Mouse (Mus musculus): ENCODE measurements around the gene Dffa. TPM values are rescaled to one million over a fixed set of nuclear protein-coding genes. Genes with fewer than 3 reads are reported as not detected.

Dffa gene
- 19.0 and 27.5 TPM in 2 replicates for polyA plus RNA-seq (2012; rRNA removed)

DNA sequence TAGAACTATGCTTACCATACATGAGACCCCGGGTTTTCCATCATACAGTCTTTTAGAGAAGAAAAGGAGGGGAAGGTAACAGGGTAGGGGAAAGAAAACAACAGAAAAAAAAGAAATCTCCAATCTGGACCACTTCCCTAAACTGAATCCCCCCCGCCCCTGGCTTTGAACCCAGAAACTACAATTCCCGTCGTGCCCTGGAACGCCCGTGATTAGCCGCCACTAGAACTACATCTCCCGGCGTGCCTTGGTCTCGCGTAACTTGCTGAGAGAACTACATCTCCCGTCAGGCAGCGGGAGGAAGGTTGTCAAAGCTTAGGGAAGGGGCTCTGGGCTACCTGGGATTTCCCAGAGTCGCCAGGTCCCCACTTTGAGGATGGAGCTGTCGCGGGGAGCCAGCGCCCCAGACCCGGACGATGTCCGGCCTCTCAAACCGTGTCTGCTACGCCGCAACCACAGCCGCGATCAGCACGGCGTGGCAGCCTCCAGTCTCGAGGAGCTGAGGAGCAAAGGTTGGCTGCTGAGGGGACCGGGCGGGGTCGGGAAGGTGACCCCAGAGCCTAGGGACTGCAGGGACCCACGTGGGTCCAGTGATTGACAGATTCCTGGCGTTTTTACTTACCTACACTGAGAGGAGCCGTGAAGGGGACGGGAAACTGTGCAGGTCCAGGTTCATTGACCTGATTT is at the start of gene Dffa:
Dffa (plus strand) TSS at position 272 of the 687 bp plus-strand sequence.
- whole genome bisulfite sequencing, result 2% methylated on average over 35 of the region's 35 CpGs
- peak; percentile 80 for DNase-seq (ENCODE audit: low read depth, low spot score)

DNA sequence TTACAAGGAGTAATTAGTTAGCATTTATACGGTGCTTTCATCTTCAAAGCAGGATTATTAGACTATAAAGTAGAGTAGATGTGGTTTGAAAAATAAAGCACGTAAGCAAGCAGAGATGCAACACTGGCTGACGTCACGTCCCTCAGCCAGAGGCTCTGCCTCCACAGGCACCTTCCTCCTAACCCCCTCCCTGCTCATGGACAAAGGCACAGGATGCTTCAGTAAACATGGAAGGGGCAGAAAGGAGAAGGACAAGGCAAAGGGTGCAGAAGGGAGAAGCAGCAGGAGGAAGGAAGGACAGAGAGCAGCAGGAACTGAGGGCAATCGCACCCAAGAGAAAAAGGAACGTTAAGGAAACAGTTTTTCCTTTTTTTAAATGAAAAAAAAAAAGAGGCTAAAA is 48.1 kb upstream of the Dffa start:
- 89% methylated on average over 6 of the region's 6 CpGs for WGBS
- no peak for DNase-seq (ENCODE audit: low read depth, low spot score)

DNA sequence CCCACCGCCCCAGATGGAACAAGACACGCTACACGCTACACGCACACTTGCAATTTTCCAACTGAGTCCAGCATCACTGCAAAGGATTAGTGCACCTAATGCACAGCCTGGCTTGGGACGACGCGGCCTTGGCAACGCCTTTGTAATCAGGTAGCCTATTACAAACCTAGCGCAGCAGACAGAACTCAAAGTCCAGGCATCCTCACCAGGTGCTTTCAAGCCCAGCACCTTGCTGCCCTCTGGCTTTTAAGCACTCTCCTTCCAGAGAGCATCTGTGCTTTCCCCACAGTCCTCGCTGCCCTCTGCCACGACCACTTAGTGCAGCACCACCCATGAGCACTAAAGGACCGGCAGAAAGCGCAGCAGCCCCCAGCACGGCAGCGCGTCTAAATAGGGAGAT is 47.0 kb upstream of the Dffa start:
- WGBS, result 58% methylated on average over 16 of the region's 16 CpGs
- DNase-seq (ENCODE audit: low read depth, low spot score), result no peak

DNA sequence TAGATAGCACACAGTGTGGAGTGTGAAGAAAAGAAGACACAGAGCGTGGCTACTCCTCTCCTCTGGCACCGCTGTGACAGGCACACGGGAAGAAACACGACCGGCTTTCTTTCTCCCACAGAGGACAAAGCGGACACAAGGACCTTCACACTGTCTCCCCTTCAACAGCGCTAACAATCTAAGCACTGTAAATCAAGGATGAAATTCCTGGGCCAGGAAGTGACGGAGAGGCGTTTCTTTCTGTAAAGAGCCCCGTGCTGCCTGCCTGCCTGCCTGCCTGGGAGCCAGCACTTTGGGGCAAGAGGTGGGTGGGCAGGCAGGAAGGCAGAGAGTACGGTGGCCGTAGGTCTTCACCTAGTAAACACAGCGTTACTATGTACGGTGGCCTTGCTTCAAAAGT is 46.5 kb upstream of the Dffa start:
- WGBS, result 72% methylated on average over 14 of the region's 14 CpGs
- no peak for DNase-seq (ENCODE audit: low read depth, low spot score)

DNA sequence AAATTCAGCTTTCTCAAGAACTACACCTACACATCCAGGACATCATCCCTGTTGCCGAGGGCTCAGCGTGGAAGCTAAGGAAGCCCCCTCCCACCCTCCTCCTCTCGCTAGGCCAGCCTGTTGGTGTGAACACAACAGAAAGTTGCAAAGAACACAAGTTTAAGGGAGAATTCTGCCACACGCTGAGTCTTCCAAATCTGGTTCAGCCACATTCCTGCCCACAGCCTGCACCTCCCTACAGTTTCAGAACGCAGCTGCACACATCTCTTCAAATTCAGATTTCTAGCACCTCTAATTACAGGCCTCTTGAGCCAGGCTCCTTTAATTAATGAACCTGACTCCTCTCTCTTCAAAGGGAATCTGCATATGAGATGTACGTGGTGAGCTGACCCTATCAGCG is 45.6 kb upstream of the Dffa start:
- DNase-seq (ENCODE audit: low read depth, low spot score), result no peak

DNA sequence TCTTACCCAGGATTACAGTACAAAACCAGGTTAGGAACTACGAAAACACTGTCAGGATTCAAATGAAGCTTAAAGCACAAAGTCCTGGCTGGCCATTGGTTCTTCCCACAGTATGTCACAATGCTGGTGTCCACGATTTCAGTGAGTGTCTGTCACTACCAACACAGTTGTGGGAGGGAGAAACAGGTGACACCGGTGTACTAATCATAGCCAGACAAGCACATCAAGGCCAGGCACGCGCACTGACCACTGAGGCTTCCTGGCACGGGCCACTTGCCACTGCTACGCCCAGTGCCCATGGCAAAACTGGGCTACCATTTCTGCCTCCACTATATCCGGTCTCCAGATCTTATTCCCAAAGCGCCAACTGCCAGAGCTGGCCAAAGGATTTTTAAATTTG is 44.2 kb upstream of the Dffa start:
- DNase-seq (ENCODE audit: low read depth, low spot score), result no peak
- 87% methylated on average over 9 of the region's 9 CpGs for WGBS

More for the DNA sequence above, 45.6 kb upstream of the Dffa start:
- 82% methylated on average over 7 of the region's 7 CpGs for WGBS

DNA sequence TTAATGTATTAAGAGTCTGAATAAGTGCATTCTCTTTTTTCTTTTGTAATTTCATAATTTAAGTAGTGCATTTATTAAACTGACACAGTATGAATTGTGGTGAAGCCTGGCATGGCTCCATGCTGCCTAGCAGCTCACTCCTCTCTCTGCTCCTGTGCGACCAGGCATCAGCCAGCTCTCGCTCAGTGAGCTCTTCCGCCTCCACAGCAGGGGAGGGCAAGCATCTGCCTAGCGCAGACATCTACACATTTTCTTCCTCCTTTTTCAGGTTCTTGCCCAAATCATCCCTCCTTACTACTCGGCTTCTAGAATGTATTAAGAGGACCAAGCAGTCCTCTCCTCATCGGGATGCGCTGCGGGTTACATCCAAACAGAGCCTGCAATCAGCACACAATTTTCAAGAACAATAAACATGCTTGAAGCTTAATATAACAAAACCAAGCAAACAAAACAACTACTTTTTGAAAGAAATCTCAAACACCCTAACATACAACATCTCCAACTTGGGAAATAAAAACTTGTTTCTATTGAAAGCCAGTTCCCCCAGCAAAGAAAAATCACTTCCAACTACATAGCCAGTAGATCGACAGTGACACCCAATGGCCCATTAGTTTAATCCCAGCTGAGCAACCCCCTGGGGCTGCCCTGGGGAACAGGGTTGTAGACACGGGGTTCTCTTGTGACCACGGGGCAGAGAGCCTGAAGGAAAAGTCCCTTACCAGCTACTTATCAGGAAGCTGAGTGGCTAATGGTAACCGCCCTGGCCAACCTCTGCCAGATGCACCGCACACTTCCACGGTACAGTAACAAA is 43.1 kb upstream of the Dffa start:
- 81% methylated on average over 14 of the region's 14 CpGs for WGBS
- DNase-seq (ENCODE audit: low read depth, low spot score), result no peak

DNA sequence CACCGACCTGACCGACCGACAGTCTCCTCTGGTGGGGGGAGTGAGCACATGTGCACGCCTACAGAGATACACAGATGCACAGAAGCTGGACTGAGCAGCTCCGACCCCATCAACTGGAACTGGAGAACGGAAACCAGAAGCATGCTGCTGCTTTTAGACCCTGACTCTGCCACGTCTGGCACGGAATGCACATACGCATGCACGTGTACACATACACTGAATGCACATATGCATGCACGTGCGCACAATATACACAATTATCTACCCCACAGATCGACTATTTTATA is 42.6 kb upstream of the Dffa start:
- no peak for DNase-seq (ENCODE audit: low read depth, low spot score)
- WGBS, result 88% methylated on average over 13 of the region's 13 CpGs

DNA sequence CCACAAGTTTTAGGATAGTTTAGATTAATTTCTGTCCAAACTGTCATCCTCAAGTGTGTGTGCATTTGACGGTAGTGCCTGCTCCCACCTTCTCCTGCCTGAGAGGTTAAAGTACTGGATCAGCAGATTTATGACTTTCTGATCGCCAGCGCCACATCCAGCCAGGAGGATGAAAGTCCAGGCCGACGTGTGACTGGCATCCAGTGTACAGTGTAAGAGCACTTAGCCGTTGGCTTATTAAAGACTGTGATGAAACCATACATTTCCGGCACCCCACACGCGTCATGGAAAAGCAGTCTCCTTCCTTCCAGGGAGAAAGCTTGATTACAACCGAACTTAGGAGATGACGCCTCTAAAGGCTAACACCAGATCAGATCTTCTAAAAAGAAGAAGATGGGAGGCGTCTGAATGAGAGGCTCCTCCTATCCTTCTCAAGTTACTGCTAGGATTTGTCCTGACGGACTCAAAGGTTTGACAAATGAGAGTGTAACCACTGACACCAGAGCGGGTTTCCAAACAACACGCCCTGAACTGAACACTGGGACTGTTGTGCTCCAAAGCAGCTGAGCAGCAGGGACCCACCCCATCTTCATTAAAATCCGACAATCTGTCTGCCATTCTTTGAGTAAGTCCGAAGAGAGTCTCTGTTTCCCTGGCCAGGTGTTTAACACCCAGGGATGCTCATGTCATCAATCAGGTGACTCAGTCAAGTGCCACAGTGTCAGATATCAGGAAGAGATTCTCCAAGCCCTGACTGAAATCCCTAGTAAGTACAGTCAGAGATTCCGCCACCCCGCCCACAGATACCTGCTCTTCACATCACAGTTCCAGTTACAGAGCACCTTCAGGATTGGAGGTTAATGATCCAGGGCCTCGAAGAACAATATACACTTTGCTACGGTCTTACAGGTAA is 41.3 kb upstream of the Dffa start:
- DNase-seq (ENCODE audit: low read depth, low spot score), result no peak
- WGBS, result 35% methylated on average over 21 of the region's 21 CpGs

DNA sequence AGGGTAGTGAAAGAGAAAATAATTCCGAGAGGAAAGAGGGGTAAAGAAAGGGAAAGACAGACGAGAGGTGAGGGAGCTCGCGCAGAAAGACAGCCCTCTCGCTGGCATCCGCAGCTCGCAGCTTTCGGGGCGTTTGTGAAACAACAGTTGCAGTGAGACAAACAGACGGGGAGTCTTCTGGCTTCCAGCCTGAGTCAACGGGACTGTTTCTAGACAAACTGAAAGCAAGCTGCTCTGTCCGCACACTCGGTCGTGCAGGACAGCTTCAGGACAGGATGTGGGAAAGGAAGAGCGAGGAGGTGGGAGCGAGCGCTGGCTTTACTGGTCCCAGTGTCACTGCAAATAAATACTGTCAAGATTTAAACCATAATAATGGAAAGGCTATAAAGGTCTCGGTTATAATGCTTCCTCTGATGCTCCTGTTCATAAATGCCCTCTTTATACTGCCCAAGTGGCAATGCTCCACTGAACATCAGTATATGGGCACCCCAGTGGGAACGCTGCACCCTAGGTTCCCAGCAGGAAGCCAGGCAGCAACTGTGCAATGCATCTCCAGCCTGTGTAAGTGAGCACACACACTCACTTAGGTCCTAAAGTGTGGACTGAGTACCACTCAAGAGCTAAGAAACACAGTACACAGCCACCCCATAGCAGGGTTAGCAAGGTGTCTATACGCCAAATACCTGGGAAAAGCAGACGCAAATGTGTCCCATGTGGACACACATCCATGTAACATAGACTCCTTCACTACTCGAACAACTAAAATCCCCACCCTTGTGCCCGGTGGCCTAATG is 39.7 kb upstream of the Dffa start:
- no peak for DNase-seq (ENCODE audit: low read depth, low spot score)
- WGBS, result 70% methylated on average over 23 of the region's 23 CpGs

DNA sequence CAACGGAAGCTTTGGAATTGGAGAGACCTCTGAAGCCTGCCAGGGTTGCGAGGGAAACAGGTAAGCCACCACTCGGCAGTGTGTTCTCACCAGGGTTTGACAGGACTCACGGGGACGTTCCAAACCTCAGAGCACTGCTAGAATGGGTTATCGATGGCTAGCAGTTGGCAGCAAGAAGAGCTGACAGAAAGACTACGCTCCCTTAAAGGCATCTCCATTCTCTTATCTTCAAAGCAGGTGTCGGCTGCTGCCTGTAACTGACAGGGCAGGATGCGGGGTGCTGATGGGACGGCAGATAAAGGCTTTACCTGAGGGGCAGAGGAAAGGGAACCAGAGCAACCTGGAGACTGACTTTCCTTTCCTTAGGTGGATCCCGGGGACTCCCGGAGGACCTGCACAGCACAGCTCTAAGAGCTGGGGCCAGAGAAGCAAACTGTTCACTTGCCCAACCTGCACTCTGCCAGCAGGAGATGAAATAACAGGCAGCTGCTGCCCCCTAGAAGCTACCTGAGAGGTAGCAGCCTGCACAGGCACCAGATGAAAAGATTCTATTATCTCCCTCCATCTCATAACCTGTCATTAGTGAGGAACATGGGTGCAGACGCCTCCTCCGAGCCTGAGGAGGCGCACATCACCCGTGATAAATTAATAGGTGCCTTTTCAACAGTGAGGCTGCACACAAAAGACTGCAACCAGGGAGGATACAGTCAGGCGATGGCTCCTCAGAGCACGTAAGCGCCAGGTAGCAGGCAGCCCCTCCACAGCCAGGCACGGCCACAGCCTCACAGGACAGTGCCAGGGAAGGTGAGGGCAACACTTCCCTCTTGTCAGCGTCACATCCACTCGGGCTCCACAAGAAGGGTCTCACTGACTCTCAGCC is 37.0 kb upstream of the Dffa start:
- WGBS, result 82% methylated on average over 22 of the region's 22 CpGs
- DNase-seq (ENCODE audit: low read depth, low spot score), result no peak

DNA sequence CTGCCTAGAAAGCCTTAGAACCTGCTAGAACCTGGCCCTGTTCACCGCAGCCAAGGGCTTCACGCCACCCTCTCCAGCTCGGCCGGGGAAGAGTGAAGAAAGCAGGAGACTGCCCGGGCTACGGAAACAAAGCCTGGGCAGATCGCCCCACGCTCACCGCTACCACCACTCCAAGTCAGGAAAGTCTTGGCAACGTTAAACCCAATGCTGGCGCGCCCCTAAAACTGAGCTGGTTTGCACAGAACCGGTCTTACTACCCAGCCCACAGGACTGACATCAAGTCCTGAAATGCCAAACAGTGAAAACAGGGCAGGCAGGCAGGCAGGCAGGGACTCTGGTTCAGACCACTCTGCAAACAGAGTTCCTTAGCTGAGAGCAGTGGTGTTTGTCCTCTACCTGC is 28.9 kb upstream of the Dffa start:
- 87% methylated on average over 13 of the region's 13 CpGs for WGBS
- DNase-seq (ENCODE audit: low read depth, low spot score), result no peak

DNA sequence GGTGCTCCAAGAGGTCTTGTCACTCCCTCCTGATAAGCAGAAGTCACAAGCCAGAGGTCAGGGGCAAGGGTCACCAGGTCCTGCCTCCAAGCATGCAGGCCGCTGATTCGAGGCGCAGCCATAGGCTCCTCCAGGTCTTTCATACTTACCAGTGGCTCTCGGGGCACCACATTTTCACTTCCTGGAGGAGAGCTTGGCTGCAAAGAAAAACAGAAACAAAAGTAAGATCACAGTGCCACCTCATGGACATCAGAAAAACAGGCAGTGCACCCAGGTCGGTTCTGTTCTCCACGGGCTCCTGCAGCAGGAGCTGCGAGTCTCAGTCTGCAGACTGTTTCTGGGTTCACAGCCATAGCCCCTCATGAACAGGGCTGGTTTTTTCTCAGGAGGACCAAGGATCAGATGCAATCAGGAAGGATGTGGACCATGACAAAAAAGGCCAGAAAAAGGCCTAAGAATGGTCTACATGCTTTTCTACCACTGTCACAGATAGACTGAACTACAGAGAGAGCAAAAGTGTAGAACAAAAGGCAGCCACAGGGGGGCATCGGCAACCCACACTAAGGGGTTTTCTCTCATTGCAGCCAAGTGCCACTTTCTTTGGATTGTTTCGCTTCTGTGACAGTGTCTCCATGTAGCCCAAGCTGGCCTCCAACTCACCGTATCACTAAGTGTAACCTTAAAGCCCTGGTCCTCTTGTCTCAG is 27.9 kb upstream of the Dffa start:
- no peak for DNase-seq (ENCODE audit: low read depth, low spot score)
- 20% methylated on average over 10 of the region's 10 CpGs for WGBS

DNA sequence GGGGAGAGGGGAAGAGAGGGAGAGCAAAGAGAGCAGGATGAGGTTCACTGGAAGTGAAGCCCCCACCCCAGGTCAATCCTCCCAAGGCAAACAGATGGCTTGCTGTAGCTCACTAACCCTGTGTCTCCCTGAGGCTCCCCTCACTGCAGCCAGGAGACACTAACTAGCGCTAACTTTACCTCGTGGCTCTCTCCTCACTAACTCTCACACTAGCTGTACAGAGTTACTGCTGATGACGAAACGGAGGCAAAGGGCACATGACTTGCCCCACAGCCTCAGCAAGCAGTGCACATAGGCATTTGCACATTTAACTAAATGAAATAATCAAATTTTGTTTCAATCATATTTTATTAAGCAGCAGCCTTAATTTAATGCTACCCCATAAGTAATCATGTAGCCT is 25.7 kb upstream of the Dffa start:
- 28% methylated on average over 4 of the region's 4 CpGs for WGBS
- DNase-seq (ENCODE audit: low read depth, low spot score), result no peak

DNA sequence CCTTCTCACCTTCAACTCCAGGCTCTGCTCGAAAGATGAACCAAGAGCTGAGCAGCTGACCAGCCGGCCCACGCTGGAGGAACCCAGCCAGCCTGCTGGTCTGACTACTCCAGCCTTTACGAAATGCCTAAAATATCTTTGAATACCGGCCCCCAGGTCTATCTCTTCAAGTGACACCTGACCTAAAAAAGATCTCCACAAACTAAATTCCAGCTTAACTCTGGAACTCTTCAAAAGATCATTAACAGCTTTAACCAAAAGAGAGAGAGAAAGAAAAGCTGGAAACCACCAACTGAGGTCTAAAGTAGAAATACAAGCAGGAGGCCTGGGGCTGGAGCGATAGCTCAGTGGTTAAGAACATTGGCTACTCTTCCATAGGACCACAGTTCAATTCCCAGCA is 24.3 kb upstream of the Dffa start:
- WGBS, result 92% methylated on average over 6 of the region's 6 CpGs
- DNase-seq (ENCODE audit: low read depth, low spot score), result no peak

DNA sequence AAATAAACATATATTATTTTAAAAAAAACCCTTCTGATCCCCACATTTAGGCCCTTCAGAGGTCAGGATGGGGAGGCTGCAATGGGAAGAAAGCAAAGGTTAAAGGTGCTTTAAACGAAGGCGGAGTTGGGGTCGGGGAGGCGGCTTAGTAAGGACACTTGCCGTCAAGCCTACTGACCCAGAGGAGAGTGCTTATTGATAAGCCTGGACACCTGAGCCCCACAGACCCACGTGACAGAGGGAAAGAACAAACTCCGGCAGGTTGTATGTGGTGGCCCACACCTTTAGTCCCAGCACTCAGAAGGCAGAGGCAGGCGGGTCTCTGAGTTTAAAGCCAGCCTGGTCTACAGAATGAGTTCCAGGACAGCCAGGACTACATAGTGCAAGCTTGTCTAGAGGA is 23.8 kb upstream of the Dffa start:
- no peak for DNase-seq (ENCODE audit: low read depth, low spot score)
- WGBS, result 93% methylated on average over 8 of the region's 8 CpGs

DNA sequence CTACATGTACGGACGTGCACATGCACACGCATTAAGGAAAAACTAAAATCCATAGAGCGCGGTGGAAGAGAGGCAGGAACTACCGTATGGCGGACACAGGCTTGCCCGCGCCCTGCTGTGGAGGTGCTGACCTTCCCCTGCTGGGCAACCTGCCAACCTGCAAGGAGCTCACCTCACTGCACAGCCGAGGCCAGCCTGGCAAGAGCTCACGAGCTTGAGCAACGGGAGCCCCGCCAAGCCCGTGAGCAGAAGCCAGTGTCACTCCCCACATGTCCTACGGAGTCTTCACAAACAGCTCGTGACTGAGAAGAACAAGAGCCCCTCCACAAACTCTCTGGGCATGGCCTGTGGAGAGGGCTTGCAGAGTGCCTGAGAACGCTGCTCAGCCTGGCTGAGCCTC is 22.4 kb upstream of the Dffa start:
- no peak for DNase-seq (ENCODE audit: low read depth, low spot score)

DNA sequence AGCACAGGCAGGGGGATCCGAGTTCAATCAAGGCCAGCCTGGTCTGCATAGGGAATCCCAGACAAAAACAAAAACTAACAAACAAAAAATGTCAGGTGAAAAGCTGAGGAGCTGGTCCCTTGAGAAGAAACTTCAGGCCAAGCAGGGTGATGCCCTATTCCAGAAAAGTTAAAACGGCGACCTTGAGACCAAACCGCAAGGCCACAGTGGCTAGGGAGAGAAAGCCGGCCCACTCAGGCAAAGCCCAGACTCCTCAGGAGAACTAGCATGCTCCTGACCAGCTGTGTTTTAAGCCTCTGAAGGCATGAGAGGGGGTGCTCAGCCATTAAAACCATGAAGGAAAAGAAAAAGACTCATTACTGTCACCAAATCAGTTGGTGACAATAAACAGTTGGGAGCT is 18.6 kb upstream of the Dffa start:
- WGBS, result 80% methylated on average over 5 of the region's 5 CpGs
- DNase-seq (ENCODE audit: low read depth, low spot score), result no peak

More for the DNA sequence above, 22.4 kb upstream of the Dffa start:
- 32% methylated on average over 17 of the region's 17 CpGs for WGBS

All from large intestine, adult 2 months (tissue).